Mouse (Mus musculus): ENCODE measurements around the gene Papolb.

Papolb gene

GRCm38 (mm10) chr5:142529915-142530314 is at the start of gene Papolb:
TSS of gene Papolb (minus strand) at chr5:142530076.
- DNase-seq (ENCODE audit: low read depth, low spot score) = no peak

GRCm38 (mm10) chr5:142578192-142578591 is 48.3 kb upstream of the Papolb start:
- DNase-seq (ENCODE audit: low read depth, low spot score) = no peak

- DNase-seq (ENCODE audit: low read depth, low spot score) = no peak
These were observed 47.0 kb upstream of the Papolb start for GRCm38 (mm10) chr5:142576832-142577231.

GRCm38 (mm10) chr5:142574323-142575057 is 44.6 kb upstream of the Papolb start:
- DNase-seq (ENCODE audit: low read depth, low spot score) = no peak

DNA sequence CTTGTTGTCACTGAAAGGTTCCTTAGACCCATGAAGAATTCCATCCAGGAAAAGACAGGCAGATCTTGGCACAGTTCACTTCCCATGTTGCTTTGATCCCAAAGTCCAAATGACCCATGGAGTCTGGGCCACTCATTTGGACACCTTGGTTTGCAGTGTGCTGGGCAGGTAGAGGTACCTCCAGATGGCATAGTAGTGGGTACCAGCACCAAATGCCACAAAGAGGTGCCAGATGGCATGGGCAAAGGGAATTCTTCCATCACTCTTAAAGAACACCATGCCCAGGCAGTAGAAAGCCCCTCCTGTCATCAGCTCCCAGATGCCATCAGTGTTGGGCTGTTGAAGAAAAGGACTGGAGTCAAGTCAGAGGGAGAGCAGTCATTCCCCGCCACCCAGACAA is 34.7 kb upstream of the Papolb start:
- DNase-seq (ENCODE audit: low read depth, low spot score) = no peak

DNA sequence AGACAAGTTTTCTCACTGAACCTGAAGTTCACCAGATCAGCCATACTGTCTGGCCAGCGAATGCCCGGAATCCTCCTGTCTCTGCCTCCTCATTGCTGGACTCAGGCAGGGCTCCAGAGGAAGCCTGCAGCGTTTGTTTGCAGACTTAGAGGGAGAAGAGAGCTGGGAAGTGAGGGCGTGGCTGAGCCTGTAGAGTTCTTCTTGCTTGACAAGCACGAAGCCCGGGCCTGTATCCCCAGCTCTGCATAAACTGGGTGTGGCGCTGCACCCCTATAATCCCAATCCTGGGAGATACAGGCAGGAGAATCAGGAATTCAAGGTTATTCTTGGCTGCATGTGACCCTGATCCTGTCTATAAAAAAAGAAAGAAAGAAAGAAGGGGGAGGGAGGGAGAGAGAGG is 30.4 kb upstream of the Papolb start:
- DNase-seq (ENCODE audit: low read depth, low spot score) = no peak

- DNase-seq (ENCODE audit: low read depth, low spot score) = peak; percentile 93
These were observed 27.7 kb upstream of the Papolb start for GRCm38 (mm10) chr5:142557397-142558067.

GRCm38 (mm10) chr5:142556721-142557120 is 26.8 kb upstream of the Papolb start:
- DNase-seq (ENCODE audit: low read depth, low spot score) = no peak

GRCm38 (mm10) chr5:142555866-142556265 is 26.0 kb upstream of the Papolb start:
- DNase-seq (ENCODE audit: low read depth, low spot score) = peak; percentile 39

DNA sequence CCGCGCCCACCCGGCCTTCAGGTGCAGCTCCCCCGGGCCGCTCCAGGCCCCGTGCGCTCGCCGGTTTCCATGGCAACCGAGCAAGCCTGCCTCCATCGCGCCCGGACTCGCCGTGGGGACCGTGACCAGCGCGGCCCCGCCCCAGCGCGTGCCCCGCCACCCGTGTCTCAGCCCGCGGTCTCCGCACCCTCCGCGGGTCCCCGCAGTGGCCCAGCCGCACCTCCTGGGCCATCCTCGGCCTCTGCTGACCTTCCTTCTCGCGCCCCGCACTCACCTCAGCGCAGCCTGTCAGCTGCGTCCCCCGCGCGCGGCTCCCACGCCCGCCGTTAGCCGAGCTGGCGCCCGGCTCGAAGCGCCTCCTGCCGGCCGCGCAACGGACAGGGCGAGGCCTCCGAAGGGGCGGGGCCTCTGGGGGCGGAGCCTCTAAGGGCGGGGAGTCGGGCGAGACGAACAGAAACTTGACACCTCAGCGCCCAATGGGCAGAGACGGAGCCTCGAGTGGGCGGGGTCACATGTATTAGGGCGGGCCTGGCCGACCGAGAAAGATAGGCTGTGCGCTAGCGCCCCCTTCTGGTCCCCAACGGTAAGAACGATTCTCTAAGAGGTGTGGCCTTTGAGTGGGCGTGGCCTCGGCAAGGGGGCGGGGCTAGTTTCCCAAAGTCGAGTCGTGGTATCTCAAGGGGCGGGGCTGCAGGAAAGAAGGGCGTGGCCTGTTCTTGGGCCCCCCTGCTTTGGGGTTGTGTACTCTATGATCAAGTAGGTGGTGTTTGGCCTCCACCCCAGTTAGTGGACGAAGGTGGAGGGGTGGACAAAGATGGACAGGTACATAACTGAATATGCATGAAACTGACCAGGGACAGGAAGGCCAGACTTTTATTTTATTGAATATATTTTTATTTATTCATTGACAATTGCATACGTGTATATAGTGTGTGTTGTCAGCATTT is 21.1 kb upstream of the Papolb start, which contains the start of gene Radil:
TSS of gene Radil (minus strand) at position 393 of the 947 bp plus-strand sequence.
- peak; percentile 99 for DNase-seq (ENCODE audit: low read depth, low spot score)

DNA sequence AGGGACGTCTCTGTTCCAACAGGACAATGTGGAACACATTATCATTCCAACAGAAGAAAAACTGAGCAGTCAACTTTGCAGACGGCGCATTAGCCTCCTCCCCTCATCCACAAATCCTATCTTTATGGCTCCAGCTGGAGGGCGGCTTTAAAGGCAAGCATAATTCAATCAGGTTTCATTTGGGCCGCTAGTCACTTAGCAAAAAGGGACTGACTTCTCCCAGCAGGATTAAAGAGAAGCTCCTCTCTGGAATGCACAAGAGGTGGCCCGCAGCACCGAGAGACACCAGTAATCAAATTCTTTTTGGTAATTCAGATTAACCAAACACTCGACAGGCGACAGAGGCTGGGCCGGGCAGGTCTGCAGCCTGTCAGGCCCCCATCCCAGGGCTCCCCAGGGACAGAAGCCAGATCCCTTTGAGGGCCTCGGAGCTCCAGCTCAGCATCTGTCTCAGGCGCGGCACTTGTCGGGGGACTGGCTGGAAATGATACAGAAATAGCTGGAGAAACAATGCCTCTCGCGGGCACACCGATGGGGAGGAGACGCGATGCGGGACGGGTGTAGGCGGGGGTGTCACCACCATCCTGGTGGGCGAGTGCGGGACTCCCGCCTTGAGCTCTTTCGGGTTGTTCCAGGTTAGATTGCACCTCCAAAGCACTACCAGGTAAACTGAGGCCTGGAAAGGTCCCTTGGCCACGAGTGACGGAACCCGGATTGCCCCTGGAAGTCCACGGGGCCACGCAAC is 20.3 kb upstream of the Papolb start:
- peak; percentile 78 for DNase-seq (ENCODE audit: low read depth, low spot score)

DNA sequence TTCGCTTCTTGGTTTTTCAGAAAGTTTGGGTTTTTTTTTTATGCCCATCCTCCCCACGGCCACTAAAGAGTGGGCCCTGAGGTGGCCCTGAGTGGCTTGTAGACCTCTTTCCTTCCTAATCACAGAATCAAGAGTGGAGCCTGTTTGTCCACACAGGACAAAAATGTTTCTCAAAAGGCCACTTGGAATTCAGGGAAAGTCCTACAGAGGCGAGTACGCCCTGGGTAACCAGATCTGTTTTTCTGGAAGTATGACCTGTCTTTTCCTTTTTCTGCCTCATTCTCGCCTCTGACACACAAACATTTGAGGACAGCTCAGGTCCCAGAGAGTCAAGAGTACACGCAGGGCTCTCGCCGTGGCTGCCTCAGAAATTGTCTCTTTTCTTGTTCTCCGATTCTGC is 19.6 kb upstream of the Papolb start:
- DNase-seq (ENCODE audit: low read depth, low spot score) = peak; percentile 65

- peak; percentile 55 for DNase-seq (ENCODE audit: low read depth, low spot score)
These were observed 17.2 kb upstream of the Papolb start for GRCm38 (mm10) chr5:142547066-142547465.

GRCm38 (mm10) chr5:142546344-142546743 is 16.5 kb upstream of the Papolb start:
- no peak for DNase-seq (ENCODE audit: low read depth, low spot score)

- peak; percentile 82 for DNase-seq (ENCODE audit: low read depth, low spot score)
These were observed 15.3 kb upstream of the Papolb start for GRCm38 (mm10) chr5:142545014-142545795.

DNA sequence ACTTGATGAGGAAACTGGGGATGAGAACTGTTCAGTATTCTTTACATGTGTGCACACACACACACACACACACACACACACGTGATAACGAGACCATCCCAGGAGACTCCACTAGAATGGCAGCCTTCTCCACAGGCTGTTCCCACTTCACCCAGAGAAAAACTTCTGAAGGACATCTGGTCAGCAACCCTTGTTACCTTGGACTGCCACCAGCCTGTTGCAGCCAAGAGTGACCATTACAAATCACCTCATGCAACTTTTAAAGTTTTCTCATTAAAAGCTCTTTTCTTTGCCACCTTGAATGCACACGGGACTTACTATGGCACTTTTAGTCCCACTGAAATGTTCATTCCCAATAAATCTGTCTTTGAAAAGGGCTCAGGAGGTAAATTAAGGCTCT is 7.4 kb upstream of the Papolb start:
- DNase-seq (ENCODE audit: low read depth, low spot score) = no peak

DNA sequence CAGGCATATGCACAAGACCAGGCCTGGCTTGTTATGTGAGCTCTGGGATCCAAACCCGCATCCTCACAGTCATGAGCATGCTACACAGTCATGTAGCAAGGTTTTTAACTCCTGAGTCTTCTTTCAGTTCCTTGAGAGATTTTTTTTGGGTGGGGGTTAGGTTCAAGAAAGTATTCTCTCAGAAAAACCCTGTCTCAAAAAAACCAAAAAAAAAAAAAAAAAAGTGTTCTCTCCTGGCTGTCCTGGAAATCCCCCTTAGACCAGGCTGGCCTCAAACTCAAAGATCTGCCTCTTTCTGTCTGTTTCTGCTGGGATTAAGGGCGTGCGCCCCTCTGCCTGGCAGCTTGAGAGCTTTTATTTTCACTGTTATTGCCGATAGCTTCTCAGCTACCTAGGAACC is 5.5 kb upstream of the Papolb start:
- no peak for DNase-seq (ENCODE audit: low read depth, low spot score)

GRCm38 (mm10) chr5:142524711-142525464 is 5.0 kb downstream of the Papolb start:
- no peak for DNase-seq (ENCODE audit: low read depth, low spot score)

- DNase-seq (ENCODE audit: low read depth, low spot score) = peak; percentile 74
These were observed 8.5 kb downstream of the Papolb start for GRCm38 (mm10) chr5:142521195-142521866.
